Mouse (Mus musculus) heart, postnatal 36 days (tissue): ENCODE data around the gene Zbtb5. TPM values are rescaled to one million over a fixed set of nuclear protein-coding genes. Genes with fewer than 3 reads are reported as not detected.
"Not testable (repeated sequence)": the region's sequence is repeated elsewhere in the genome, so short reads cannot be mapped to it uniquely, and the experiment has no call there.

Experiments
- DNase-seq, 2 experiments: peaks; one replicate each; pipeline ENCODE4 v3.0.0; 2021 to 2022
- intact Hi-C: fragments of 180-260 bp; cut with DNase I; formaldehyde crosslinking; loops from one replicate; pipeline ENCODE4 v1.15.1; 2025
- total RNA-seq, 2 experiments: library from RNA; stranded (reverse); gene quantifications; 2 replicates each; pipeline ENCODE4 v1.2.3; 2021

Gene Zbtb5
- total RNA-seq, 2 experiments from 2014 or later, result 6.0 to 6.1 TPM

- intact Hi-C loops, result loop anchor here (5.0 kb wide), 1 partner anchor 217 kb away; the partner anchor contains the start of gene Zcchc7
Measured at GRCm38 (mm10) chr4:44974331-44974730, 37.9 kb downstream of the Zbtb5 start.

GRCm38 (mm10) chr4:44973871-44974270, 38.3 kb downstream of the Zbtb5 start:
- no peak for DNase-seq
- intact Hi-C loops, result loop anchor here (2.0 to 5.0 kb wide), 2 partner anchors 217 to 307 kb away; partner anchors contain the start of gene Zcchc7

More at GRCm38 (mm10) chr4:44974331-44974730, 37.9 kb downstream of the Zbtb5 start:
- DNase-seq, result no peak

GRCm38 (mm10) chr4:44973450-44973849, 38.8 kb downstream of the Zbtb5 start:
- intact Hi-C loops, result loop anchor here (2.0 to 5.0 kb wide), 2 partner anchors 216 to 307 kb away; partner anchors contain the start of gene Zcchc7
- peak; percentile 81 to 87 for DNase-seq

DNA sequence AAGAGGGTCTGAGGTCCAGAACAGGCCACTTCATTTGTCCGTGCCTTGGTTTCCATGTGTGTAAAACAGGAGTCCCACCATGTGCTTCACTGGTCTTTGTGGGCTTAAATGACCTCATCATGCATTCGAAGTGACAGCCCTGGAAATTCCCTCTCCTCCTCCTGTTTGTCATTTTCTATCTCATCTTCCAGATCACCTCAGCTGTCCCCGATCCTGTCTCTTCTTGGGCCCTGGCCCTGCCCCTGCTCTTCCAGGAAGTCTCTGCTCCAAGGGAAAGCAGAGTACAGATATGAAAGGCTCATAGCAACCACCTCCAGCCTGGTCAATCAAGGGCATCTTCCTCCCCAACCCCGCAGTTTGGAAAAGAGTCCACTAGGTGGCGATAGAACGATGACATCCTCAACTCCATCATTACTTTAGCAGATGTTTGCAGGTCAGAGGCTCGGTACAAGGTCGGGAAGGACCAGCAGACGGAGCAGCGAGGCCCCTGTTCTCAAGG, 41.6 kb downstream of the Zbtb5 start:
- peak; percentile 49 to 62 for DNase-seq
- intact Hi-C loops, result loop anchor here (5.0 kb wide), 1 partner anchor 213 kb away; the partner anchor contains the start of gene Zcchc7

- intact Hi-C loops, result loop anchor here (5.0 kb wide), 1 partner anchor 213 kb away; the partner anchor contains the start of gene Zcchc7
- no peak for DNase-seq
Measured at GRCm38 (mm10) chr4:44970056-44970455, 42.2 kb downstream of the Zbtb5 start.

DNA sequence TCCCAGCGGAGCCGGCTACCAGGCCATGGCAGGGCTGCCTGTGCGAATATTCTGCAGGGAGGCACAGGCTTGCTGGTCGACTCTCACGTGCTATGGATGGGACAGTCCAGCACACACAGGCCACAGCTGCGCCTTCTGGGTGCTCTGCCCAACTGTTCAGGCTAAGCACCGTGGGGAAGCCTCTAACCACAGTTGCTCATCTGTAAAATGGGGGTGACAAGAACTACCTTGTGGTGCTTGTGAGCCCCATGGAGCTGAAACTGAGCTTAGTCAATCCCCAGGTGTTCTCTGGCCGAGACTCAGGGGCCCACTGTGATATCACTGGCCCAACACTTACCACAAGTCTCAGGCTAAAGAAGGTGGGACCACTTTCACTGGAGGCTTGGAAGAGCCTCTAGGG, 44.8 kb downstream of the Zbtb5 start:
- no peak for DNase-seq
- intact Hi-C loops, result no loop called here

DNA sequence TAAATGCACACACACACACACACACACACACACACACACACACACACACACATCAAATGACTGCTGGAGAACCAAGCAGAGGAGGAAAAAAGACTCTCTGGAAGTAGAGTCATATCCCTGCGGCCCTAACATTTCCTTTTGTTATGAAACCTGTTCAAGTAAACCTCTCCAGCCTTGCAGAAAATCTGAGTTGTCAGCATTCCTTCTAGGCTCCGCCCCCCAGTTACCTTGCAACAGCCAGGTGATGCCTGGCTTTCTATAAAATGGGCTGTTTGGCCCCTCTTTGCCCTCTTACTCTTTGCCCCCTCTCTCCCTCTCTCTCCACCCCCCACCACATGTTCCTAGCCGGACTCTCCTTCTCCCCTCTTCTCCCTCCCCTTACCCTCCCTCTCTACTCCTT, 46.5 kb downstream of the Zbtb5 start:
- intact Hi-C loops, result no loop called here
- DNase-seq, result no peak

GRCm38 (mm10) chr4:44965175-44965574, 47.0 kb downstream of the Zbtb5 start:
- DNase-seq, result no peak
- intact Hi-C loops, result no loop called here

DNA sequence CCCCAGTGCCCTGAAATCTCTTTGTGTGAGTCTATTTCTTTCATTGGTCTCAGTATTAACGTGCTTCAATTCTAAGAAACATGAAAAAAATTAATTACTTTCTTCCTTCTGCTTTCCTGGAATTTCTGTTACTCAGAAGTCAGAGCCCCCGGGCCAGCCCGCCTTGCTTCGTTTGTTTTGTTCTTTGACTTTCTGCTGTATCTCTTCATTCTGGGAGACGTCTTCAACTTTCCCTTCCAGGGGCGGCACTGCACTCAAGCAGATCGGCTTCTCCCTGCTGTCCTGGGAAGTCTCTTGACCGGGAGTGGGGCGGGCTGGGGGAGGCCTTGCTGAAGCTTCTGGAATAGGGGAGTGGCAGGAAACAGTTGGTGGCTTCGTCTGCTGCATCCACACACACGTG, 49.1 kb downstream of the Zbtb5 start:
- intact Hi-C loops, result no loop called here

DNA sequence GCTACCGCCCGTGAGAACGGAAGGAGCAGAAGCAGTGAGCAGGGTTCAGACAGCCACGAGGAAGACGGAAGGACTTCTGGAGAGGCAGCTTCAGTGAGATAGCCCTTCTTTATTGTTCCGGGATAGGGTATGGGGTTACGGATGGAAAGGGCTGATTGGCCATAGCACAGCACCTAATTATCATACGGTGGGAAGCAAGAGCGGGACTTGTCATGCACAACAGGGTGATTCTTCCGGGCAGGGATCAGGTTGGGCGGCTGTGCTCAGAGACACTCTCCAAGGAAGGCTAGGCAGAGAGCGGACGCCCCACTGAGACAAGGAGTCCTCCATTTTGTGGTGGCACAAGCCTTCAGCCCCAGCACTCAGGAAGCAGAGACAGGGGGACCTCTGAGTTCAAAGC, 53.0 kb downstream of the Zbtb5 start:
- intact Hi-C loops, result no loop called here
- no peak for DNase-seq

More for the DNA sequence above, 49.1 kb downstream of the Zbtb5 start:
- DNase-seq, result no peak

- DNase-seq, result no peak
- intact Hi-C loops, result no loop called here
Measured at GRCm38 (mm10) chr4:44958776-44959175, 53.4 kb downstream of the Zbtb5 start.

DNA sequence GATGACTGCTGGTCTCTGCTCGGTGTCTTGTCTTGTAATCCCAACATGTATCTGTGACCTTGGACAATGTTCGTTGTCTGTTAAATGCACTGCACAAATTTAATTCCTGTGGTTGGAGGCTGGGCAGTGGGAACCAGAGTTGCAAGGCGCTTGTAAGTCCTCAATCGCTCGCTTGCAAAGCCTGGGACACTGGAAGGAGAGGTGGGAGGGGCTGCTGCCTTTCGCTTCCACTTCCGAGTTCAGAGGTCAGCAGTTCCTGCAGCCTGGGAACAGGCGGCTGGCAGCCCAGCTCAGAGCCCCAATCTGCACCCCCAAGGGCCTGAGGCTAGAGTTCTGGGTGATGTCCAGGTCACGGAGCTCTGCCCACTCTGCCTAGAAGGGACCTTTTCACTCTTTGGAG, 59.2 kb downstream of the Zbtb5 start:
- no peak for DNase-seq

GRCm38 (mm10) chr4:44948314-44948713, 63.9 kb downstream of the Zbtb5 start:
- no peak for DNase-seq
- intact Hi-C loops, result no loop called here

More for the DNA sequence above, 59.2 kb downstream of the Zbtb5 start:
- intact Hi-C loops, result no loop called here

- intact Hi-C loops, result no loop called here
- DNase-seq, result no peak
Measured at GRCm38 (mm10) chr4:44947464-44947863, 64.7 kb downstream of the Zbtb5 start.

DNA sequence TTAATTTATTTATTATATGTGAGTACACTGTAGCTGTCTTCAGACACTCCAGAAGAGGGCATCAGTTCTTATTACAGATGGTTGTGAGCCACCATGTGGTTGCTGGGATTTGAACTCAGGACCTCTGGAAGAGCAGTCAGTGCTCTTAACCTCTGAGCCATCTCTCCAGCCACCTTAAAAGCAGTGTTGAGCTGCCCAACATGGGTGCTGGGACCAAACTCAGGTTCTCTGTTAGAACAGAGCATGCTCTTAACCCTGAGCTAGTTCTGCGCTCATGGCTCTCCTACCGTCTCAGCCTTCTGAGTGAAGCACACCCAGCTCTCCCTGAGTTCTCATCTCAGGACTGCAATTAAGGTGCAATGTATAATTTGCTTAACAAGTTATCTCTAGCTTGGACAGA, 66.1 kb downstream of the Zbtb5 start:
- DNase-seq, intact Hi-C loops: not testable (repeated sequence)

DNA sequence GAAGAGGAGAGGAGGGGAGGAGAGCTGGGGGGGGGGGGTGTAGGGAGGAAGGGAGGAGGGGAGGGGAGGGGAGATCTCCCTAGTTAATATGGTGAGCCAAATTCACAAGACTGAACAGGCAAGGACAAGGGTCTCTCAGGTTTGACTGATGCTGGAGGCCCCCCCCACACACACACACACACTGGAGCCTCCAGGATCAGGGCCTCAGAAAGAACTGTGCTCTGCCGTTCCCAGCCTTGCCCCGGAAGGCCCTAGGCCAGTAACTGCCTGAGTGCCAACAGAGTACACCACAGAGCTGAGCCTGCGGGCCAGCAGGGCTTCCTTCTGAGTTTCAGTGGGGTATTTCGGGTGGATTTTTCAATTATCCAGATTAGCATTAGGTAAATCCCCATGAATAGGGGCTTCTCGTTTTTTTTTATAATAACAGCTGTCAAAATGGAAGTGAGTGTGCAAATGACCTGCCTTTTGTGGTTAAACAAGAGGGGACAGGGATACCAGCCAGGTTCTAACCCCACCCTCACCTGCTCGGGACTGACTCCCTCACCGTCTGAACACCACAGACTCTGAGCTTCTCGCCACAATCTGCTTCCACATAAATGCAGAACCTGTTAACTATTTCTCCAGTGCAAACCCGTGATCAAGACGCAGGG, 67.7 kb downstream of the Zbtb5 start:
- DNase-seq, result no peak
- intact Hi-C loops, result no loop called here

DNA sequence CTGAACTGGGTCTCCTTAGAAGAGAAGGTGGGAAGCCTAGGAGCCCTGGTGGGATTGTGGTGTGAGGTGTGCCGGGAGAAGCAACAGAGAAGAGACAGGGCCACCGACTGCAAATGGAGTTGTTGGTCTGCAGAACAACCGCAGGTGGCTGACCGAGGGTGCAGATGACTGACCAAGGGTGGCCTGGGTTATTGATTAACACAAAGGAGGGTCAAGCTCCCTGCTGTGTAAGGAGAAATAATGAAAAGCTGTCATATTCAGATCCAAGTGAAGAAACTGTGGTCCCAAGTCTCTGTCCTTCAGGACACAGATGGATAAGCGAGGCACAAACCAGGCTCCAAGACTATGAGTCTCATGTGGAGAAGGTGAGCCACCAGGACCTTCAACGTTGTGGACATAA, 68.7 kb downstream of the Zbtb5 start:
- intact Hi-C loops, result no loop called here
- no peak for DNase-seq

DNA sequence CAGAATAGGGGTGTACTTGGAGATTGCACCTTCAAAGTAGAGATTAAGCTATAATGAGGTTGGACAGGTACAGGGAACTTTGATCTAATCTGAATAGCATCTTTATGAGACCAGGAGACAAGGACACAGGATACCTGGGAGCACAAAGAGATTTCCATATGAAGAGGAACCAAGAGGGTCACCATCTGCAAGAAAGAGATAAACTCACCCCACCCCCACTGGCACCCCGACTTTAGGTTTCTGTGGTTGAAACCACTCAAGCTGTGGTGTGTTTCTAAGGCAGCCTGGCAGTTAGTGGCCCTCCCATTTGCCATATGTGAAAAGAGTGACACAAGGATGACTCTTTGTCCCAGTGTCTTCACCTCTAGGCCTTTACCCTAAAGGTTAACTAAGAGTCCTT, 70.0 kb downstream of the Zbtb5 start:
- intact Hi-C loops, result no loop called here
- no peak for DNase-seq
